Comparison of ENCODE assay signal across 7 mouse cellular contexts in genomic region chr6:72414076-72414756, GRCm38 (mm10). TPM values are rescaled to one million over a fixed set of nuclear protein-coding genes. Genes with fewer than 3 reads are reported as not detected.
DNase-seq lines count a peak whose midpoint lies in the region; ATAC-seq and TF ChIP-seq lines count a peak whose summit lies in the region.

Gene Ggcx, plus strand, starts transcription at chr6:72414308.

- intact Hi-C loops in left cerebral cortex, postnatal 4 days (cut with DNase I), result no loop called here

- peak within 1 kb of the TSS; percentile 60; the same call in 1 of the 2 replicates for H3K27ac ChIP-seq in intestine, postnatal 0 days (ENCODE audit: low read depth, low read length)
- H3K27ac ChIP-seq in midbrain, embryonic 12.5 days (replicated peaks), result peak within 1 kb of the TSS; percentile 35; the same call in 1 of the 2 replicates
- peak within 1 kb of the TSS; percentile 34 for H3K27ac ChIP-seq in small intestine, adult 2 months (ENCODE audit: insufficient read depth, low read depth, low read length)

- H3K36me3 ChIP-seq in intestine, postnatal 0 days (ENCODE audit: control insufficient read depth, insufficient read depth), result peaks cover 15% of the 10 kb centered on the region
- peaks cover 20% of the 10 kb centered on the region for H3K36me3 ChIP-seq in midbrain, embryonic 12.5 days
- peaks cover 14% of the 10 kb centered on the region for H3K36me3 ChIP-seq in small intestine, adult 2 months (ENCODE audit: control insufficient read depth, insufficient read depth, low read length)

- no peaks in the 10 kb centered on the region for H3K9me3 ChIP-seq in intestine, postnatal 0 days (ENCODE audit: control insufficient read depth)
- H3K9me3 ChIP-seq in midbrain, embryonic 12.5 days, result no peaks in the 10 kb centered on the region

- peak; percentile 95 for TF ChIP-seq POLR2A in small intestine, adult 2 months (IDR thresholded peaks at IDR 0.05; ENCODE audit: low read depth, low read length)

- peak; percentile 96 for ATAC-seq in intestine, postnatal 0 days
- peak; percentile 97 for ATAC-seq in midbrain, embryonic 12.5 days (ENCODE audit: low FRiP score, low read depth)

- H3K27me3 ChIP-seq in intestine, postnatal 0 days (replicated peaks; ENCODE audit: control insufficient read depth, insufficient read depth, low read length), result no peaks in the 10 kb centered on the region
- no peaks in the 10 kb centered on the region for H3K27me3 ChIP-seq in midbrain, embryonic 12.5 days
- no peaks in the 10 kb centered on the region for H3K27me3 ChIP-seq in small intestine, adult 2 months (ENCODE audit: control insufficient read depth, insufficient read depth, low read length)

- peak within 1 kb of the TSS; percentile 79 for H3K9ac ChIP-seq in intestine, postnatal 0 days (ENCODE audit: low read depth, low read length)
- peak within 1 kb of the TSS; percentile 74 for H3K9ac ChIP-seq in midbrain, embryonic 12.5 days (replicated peaks)

- peak within 1 kb of the TSS; percentile 78 for H3K4me3 ChIP-seq in intestine, postnatal 0 days (ENCODE audit: low read depth, low read length)
- peak within 1 kb of the TSS; percentile 60 for H3K4me3 ChIP-seq in midbrain, embryonic 12.5 days
- peak within 1 kb of the TSS; percentile 75 for H3K4me3 ChIP-seq in small intestine, adult 2 months (ENCODE audit: low read depth, low read length)

- DNase-seq in adrenal gland, adult 2 months, result peak; percentile 97
- peak; percentile 92 for DNase-seq in embryo, embryonic 11.5 days (ENCODE audit: low read depth, low spot score)
- peak; percentile 90 to 94 for DNase-seq in gastrocnemius, postnatal 4 days (ENCODE audit: low spot score in 2 of 2)
- peak; percentile 95 for DNase-seq in left cerebral cortex, postnatal 4 days

- peaks cover 7% of the 10 kb centered on the region; the same call in 1 of the 2 replicates for H3K4me1 ChIP-seq in intestine, postnatal 0 days (replicated peaks; ENCODE audit: control insufficient read depth, insufficient read depth, low read length)
- H3K4me1 ChIP-seq in midbrain, embryonic 12.5 days, result peaks cover 9% of the 10 kb centered on the region
- no peaks in the 10 kb centered on the region for H3K4me1 ChIP-seq in small intestine, adult 2 months (ENCODE audit: control insufficient read depth, insufficient read depth, insufficient read length, low read length)

- TF ChIP-seq CTCF in intestine, postnatal 0 days (IDR thresholded peaks at IDR 0.05; ENCODE audit: low read depth), result peak; percentile 33; the same call in 1 of the 2 replicates
- no peak for TF ChIP-seq CTCF in small intestine, adult 2 months (IDR thresholded peaks at IDR 0.05; ENCODE audit: extremely low read depth, insufficient read length, insufficient replicate concordance, low read depth, low read length)

- H3K4me2 ChIP-seq in intestine, postnatal 0 days (replicated peaks; ENCODE audit: low read depth), result peak within 1 kb of the TSS; percentile 77
- H3K4me2 ChIP-seq in midbrain, embryonic 12.5 days (replicated peaks), result peak within 1 kb of the TSS; percentile 77

- WGBS in intestine, postnatal 0 days, result 1% methylated on average over 33 of the region's 33 CpGs
- 2% methylated on average over 33 of the region's 33 CpGs for WGBS in midbrain, embryonic 12.5 days
- WGBS in small intestine, adult 2 months, result under 1% methylated on average over 33 of the region's 33 CpGs

RNA-seq across cellular contexts. Expression of gene Ggcx, which starts in this region (rescaled TPM):
- 10 to 100 TPM; 47.1 to 68.7 TPM for total RNA-seq in adrenal gland, adult 2 months (2021)
- polyA plus RNA-seq in adrenal gland, adult 2 months (2012; rRNA removed), result 30.2 and 34.5 TPM in 2 replicates
- 10 to 100 TPM; 24.6 to 27.6 TPM for total RNA-seq in gastrocnemius, postnatal 4 days (2021)
- 6.2 and 6.8 TPM in 2 replicates for polyA plus RNA-seq in intestine, postnatal 0 days (2015; fragmentation: Nextera tagmentation; extraction: Ambion mirVana)
- 10 to 100 TPM; 18.6 to 21.1 TPM for total RNA-seq in left cerebral cortex, postnatal 4 days (2021)
- polyA plus RNA-seq in midbrain, embryonic 12.5 days (2016; fragmentation: Nextera tagmentation; extraction: Ambion mirVana), result 20.6 and 24.3 TPM in 2 replicates
- polyA plus RNA-seq in small intestine, adult 2 months (2012; rRNA removed), result 5.6 and 6.1 TPM in 2 replicates

Comparison
In these comparisons a context has a peak if more than half of its experiments do, and no peak if none do; other contexts are left out.
1. Peak in every context shown above with its lines: DNase-seq, ATAC-seq, H3K4me3 ChIP-seq and H3K27ac ChIP-seq.